Mouse (Mus musculus): ENCODE measurements around the gene Rnd2. TPM values are rescaled to one million over a fixed set of nuclear protein-coding genes. Genes with fewer than 3 reads are reported as not detected.
A peak's percentile ranks its signal among the peaks of the same experiment; 100 is the strongest.
"Not testable (repeated sequence)": the region's sequence is repeated elsewhere in the genome, so short reads cannot be mapped to it uniquely, and the experiment has no call there.

Gene Rnd2
- polyA plus RNA-seq, 1 experiment from 2014 or later, result 14.0 TPM

DNA sequence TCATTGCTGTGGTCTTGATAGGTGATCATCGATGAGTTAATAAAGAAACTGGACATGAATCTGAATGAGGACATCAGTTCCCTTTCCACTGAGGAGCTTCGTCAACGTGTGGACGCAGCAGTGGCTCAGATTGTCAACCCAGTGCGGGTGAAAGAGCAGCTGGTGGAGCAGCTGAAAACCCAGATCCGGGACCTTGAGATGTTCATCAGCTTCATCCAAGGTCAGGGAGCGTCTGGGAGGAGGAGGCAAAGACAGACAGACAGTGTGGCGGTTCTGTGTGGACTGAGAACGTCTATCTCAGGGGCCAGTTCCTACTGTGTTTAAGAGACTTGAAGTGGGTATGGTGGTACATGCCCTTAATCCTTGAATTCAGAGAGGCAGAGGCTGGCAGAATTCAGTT lies 33.5 kb upstream of the Rnd2 start:
- H3K4me2 ChIP-seq, result no peak overlapping the region
- H3K9ac ChIP-seq, result no peak overlapping the region
- 91% methylated on average over 9 of the region's 9 CpGs for WGBS
- no peaks in the 10 kb centered on the region for H3K27me3 ChIP-seq
- no peak overlapping the region for H3K4me3 ChIP-seq
- H3K4me1 ChIP-seq, result peaks cover 8% of the 10 kb centered on the region
- peaks cover 69% of the 10 kb centered on the region for H3K36me3 ChIP-seq
- no peaks in the 10 kb centered on the region for H3K9me3 ChIP-seq
- H3K27ac ChIP-seq, result no peak overlapping the region
- ATAC-seq (ENCODE audit: insufficient number of reproducible peaks, insufficient read depth, low FRiP score, low TSS enrichment, low read depth), result no peak

DNA sequence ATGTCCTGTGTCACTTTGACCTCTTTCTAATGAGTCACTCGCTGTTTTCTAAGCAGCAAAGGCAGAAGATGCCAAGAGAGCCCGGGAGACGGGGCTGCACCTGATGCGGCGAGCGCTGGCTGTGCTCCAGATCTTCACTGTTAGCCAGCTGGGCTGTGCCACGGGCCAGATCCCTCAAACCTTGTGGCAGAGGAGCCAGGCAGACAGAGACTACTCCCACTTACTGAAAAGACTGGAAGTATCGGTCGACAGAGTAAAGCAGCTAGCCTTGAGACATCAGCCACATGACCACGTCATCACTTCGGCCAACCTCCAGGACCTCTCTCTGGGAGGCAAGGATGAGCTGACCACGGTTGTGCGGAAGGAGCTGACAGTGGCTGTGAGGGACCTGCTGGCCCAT lies 31.4 kb upstream of the Rnd2 start:
- Histone ChIP-seq H3K27me3 (no peaks in the 10 kb centered on the region), H3K27ac (no peak overlapping the region), H3K4me3 (no peak overlapping the region), H3K4me2 (no peak overlapping the region), H3K9ac (no peak overlapping the region), H3K36me3 (peaks cover 69% of the 10 kb centered on the region), H3K9me3 (no peaks in the 10 kb centered on the region), H3K4me1 (no peaks in the 10 kb centered on the region)
- WGBS, result 95% methylated on average over 13 of the region's 13 CpGs
- ATAC-seq (ENCODE audit: insufficient number of reproducible peaks, insufficient read depth, low FRiP score, low TSS enrichment, low read depth), result no peak

DNA sequence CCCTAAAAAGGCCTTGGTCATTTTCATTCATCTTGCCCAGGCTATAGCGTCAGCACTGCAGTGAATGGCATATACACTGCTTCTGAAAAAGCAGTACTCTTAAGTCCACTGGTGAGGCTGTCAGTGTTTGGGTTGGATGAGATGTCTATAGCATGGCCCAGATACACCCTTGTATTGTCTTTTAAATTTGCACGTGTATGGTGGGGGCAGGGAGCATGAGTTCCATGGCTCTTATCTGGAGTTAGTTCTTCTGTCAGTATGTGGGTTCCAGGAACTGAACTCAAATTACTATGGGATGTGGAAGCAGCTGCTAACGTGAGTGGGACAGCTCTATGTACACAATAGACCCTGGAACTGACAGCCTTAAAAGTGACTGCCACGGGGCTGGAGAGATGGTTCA lies 29.0 kb upstream of the Rnd2 start:
- H3K27ac ChIP-seq, result no peak overlapping the region
- no peak overlapping the region for H3K4me3 ChIP-seq
- no peak overlapping the region for H3K9ac ChIP-seq
- H3K4me1 ChIP-seq, result no peaks in the 10 kb centered on the region
- no peaks in the 10 kb centered on the region for H3K9me3 ChIP-seq
- no peak overlapping the region for H3K4me2 ChIP-seq
- H3K36me3 ChIP-seq, result peaks cover 50% of the 10 kb centered on the region
- WGBS, result 84% methylated on average over 4 of the region's 4 CpGs
- H3K27me3 ChIP-seq, result no peaks in the 10 kb centered on the region
- ATAC-seq (ENCODE audit: insufficient number of reproducible peaks, insufficient read depth, low FRiP score, low TSS enrichment, low read depth), result no peak

DNA sequence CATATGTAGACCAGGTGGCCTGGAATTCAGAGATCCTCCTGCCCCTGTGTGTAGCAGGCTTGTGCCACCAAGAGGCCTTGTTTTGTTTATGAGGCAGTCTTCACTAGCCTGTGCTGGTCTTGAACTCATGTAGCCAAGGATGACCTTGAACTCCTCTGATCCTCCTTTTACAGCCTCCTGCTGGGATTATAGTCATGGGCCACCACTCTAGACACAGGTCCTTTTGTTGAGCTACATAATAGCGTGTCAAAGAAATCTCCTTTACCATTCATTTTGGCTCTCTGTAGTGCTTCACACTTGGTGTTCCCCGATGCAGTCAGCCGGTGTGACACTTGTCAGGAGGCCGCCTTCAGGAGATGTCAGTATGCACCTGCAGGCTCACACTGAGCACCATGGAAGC lies 27.9 kb upstream of the Rnd2 start:
- H3K4me2 ChIP-seq, result no peak overlapping the region
- peaks cover 39% of the 10 kb centered on the region for H3K36me3 ChIP-seq
- no peak overlapping the region for H3K27ac ChIP-seq
- no peaks in the 10 kb centered on the region for H3K9me3 ChIP-seq
- H3K27me3 ChIP-seq, result no peaks in the 10 kb centered on the region
- ATAC-seq (ENCODE audit: insufficient number of reproducible peaks, insufficient read depth, low FRiP score, low TSS enrichment, low read depth), result no peak
- no peaks in the 10 kb centered on the region for H3K4me1 ChIP-seq
- no peak overlapping the region for H3K9ac ChIP-seq
- 84% methylated on average over 4 of the region's 4 CpGs for WGBS
- H3K4me3 ChIP-seq, result no peak overlapping the region

DNA sequence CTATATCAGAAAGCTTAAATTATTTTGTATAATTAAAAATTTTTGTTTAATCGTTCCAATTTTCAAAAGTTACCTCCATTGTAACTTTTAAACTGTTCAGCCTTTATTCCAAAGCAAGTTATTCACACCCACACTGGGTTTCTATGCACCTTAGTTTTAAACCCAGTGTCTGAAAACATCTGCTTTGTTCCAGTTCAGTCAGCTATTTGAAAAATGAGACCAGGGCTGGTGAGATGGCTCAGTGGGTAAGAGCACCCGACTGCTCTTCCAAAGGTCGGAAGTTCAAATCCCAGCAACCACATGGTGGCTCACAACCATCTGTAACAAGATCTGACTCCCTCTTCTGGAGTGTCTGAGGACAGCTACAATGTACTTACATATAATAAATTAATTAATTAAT lies 26.8 kb upstream of the Rnd2 start:
- not testable (repeated sequence) for H3K27ac ChIP-seq; H3K9ac ChIP-seq; ATAC-seq (ENCODE audit: insufficient number of reproducible peaks, insufficient read depth, low FRiP score, low TSS enrichment, low read depth); H3K27me3 ChIP-seq; H3K4me2 ChIP-seq; H3K9me3 ChIP-seq; H3K4me3 ChIP-seq; H3K4me1 ChIP-seq
- peaks cover 31% of the 10 kb centered on the region for H3K36me3 ChIP-seq
- WGBS, result 45% methylated on average over 3 of the region's 3 CpGs

DNA sequence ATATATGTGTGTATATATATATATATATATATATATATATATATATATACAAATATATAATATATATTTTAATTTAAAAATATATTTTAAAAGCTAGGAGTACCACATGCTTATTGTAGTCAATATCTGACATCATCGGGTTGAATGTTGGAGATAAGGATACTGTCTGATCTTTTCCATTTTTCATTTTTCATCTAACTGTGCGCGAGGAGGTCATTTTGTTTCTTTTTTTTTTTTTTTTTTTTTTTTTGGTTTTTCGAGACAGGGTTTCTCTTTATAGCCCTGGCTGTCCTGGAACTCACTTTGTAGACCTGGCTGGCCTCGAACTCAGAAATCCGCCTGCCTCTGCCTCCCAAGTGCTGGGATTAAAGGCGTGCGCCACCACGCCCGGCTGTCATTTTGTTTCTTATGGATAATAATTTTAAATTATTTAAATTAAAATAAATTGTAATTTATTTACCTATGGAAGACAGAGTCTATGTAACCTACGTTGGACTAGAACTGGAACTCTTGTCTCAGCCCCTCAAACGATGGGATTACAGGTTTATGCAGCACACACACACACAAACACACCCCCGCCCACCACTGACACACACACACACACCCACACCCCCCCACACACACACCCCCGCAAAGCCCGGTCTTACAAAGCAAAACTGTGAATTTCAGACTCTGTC lies 23.2 kb upstream of the Rnd2 start:
- 0 out of 2 replicates have a peak overlapping the region, but pooled peaks have one; percentile 27 for H3K9ac ChIP-seq
- H3K4me3 ChIP-seq, result peak overlapping the region; percentile 88
- WGBS, result 40% methylated on average over 15 of the region's 15 CpGs
- H3K9me3 ChIP-seq; H3K27me3 ChIP-seq; H3K27ac ChIP-seq; ATAC-seq (ENCODE audit: insufficient number of reproducible peaks, insufficient read depth, low FRiP score, low TSS enrichment, low read depth): not testable (repeated sequence)
- peaks cover 20% of the 10 kb centered on the region for H3K4me1 ChIP-seq
- H3K36me3 ChIP-seq, result peaks cover 30% of the 10 kb centered on the region
- H3K4me2 ChIP-seq, result peak overlapping the region; percentile 50

DNA sequence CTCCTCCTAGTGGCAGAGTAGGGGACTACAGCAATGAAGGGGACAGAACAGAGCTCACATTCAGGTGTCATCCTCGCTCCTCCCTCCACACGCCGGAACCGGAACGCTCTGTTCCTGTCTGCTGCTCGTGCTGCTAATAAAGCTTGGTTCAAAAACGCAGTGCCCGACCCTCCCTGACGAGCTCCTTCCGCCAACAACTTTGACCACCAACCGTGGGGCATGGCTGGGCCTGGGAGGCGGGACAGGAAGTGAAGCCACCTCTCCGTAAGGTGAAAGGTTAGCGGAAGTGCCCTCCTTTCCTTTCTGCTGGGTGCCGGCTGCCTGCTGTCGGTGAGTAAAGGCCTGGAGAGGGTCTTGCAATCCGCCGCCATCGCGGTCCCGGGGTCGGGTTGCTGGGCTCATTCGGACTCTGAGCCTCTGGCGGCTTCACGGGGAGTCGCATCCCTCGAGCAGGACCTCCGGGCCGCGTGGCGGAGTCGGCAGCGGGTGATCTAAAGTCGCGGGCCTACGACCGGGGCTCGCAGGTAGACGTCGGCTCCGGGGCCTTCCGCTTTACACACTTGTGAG lies 22.6 kb upstream of the Rnd2 start, which contains the start of gene Rpl27:
Gene Rpl27, plus strand, starts transcription at position 172 of the 567 bp plus-strand sequence.
- peak; percentile 98 for ATAC-seq (ENCODE audit: insufficient number of reproducible peaks, insufficient read depth, low FRiP score, low TSS enrichment, low read depth)
- Histone ChIP-seq H3K36me3 (peaks cover 30% of the 10 kb centered on the region), H3K4me2 (peak within 1 kb of the TSS; percentile 95), H3K9ac (peak within 1 kb of the TSS; percentile 98), H3K9me3 (no peaks in the 10 kb centered on the region), H3K27ac (peak within 1 kb of the TSS; percentile 91), H3K4me3 (peak within 1 kb of the TSS; percentile 88), H3K27me3 (no peaks in the 10 kb centered on the region), H3K4me1 (peaks cover 20% of the 10 kb centered on the region)
- 1% methylated on average over 42 of the region's 42 CpGs for WGBS

DNA sequence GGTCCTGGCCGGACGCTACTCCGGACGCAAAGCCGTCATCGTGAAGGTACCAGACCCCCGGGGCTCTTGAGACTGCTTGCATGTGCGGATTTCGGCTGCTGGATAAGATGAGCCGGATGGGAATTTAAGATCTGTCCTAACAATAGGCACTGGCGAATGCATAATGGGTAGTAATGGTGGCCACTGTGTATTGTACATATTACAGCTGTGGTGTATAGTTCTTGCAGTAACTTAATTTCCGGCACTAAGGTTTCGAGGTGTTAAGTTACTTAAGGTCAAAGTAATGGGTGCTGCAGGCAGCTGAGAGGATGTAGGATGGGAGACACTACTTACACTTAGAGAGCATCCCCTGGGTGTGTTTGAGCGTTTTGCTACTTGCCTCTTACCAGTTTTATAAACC lies 22.0 kb upstream of the Rnd2 start:
- Histone ChIP-seq H3K9ac (peak overlapping the region; percentile 98), H3K4me2 (peak overlapping the region; percentile 95), H3K9me3 (no peaks in the 10 kb centered on the region), H3K36me3 (peaks cover 30% of the 10 kb centered on the region), H3K27ac (peak overlapping the region; percentile 91), H3K27me3 (no peaks in the 10 kb centered on the region), H3K4me1 (peaks cover 20% of the 10 kb centered on the region), H3K4me3 (peak overlapping the region; percentile 88)
- 0 out of 2 replicates have a peak, but pooled peaks have one; percentile 1 for ATAC-seq (ENCODE audit: insufficient number of reproducible peaks, insufficient read depth, low FRiP score, low TSS enrichment, low read depth)
- WGBS, result 1% methylated on average over 14 of the region's 14 CpGs

DNA sequence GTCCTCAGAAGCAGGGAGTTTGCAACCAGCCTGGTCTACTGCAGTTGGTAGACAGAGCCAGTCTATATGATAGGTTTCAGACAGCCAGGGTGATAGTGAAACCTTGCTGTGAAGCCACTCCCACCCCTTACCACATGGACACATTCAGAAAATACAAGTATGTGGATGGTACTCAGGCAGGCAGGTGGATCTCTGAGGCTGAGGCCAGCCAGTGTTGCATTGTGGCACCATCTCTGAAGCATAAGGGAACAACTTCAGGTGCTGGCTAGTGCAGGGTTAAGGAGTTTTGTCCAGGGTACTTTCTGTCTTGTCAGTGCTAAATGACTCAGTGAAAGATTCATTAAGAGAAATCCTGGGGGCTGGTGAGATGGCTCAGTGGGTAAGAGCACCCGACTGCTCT lies 18.5 kb upstream of the Rnd2 start:
- Histone ChIP-seq H3K27ac (no peak overlapping the region), H3K27me3 (no peaks in the 10 kb centered on the region), H3K4me3 (no peak overlapping the region), H3K36me3 (peaks cover 30% of the 10 kb centered on the region), H3K9me3 (no peaks in the 10 kb centered on the region), H3K4me2 (no peak overlapping the region), H3K9ac (no peak overlapping the region), H3K4me1 (peaks cover 26% of the 10 kb centered on the region)
- no peak for ATAC-seq (ENCODE audit: insufficient number of reproducible peaks, insufficient read depth, low FRiP score, low TSS enrichment, low read depth)
- WGBS, result 86% methylated on average over 1 of the region's 1 CpGs

DNA sequence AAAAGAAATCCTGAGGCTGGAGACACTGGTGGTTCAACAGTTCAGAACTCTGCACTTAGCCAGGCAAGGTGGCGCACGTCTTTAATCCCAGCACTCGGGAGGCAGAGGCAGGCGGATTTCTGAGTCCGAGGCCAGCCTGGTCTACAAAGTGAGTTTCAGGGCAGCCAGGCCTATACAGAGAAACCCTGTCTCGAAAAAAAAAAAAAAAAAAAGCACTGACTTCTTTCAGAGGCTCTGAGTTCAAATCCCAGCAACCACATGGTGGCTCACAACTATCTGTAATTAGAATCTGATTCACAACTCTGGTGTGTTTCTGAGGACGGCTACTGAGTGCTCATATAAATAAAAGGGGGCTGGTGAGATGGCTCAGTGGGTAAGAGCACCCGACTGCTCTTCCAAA lies 17.9 kb upstream of the Rnd2 start:
- not testable (repeated sequence) for H3K4me2 ChIP-seq; ATAC-seq (ENCODE audit: insufficient number of reproducible peaks, insufficient read depth, low FRiP score, low TSS enrichment, low read depth); H3K4me3 ChIP-seq; H3K9me3 ChIP-seq; H3K27ac ChIP-seq; H3K27me3 ChIP-seq; H3K9ac ChIP-seq
- WGBS, result 88% methylated on average over 8 of the region's 8 CpGs
- H3K4me1 ChIP-seq, result peaks cover 26% of the 10 kb centered on the region
- peaks cover 30% of the 10 kb centered on the region for H3K36me3 ChIP-seq

DNA sequence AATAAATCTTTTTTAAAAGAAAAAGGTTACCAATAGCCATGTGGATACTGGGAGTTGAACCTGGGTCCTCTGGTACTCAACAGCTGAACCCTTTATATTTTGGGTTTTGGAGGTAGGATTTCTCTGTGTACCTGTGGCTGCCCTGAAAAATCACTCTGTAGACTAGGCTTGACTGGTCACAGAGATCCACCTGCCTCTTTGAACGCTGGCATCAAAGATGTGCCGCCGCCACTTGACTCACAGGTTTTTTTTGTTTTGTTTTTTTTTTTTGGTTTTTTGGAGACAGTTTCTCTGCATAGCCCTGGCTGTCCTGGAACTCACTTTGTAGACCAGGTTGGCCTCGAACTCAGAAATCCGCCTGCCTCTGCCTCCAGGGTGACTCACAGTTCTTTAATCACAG lies 17.0 kb upstream of the Rnd2 start:
- peak overlapping the region; percentile 59 for H3K9ac ChIP-seq
- no peaks in the 10 kb centered on the region for H3K27me3 ChIP-seq
- peak overlapping the region; percentile 36; the same call in 1 of the 2 replicates for H3K4me3 ChIP-seq
- H3K4me2 ChIP-seq, result peak overlapping the region; percentile 55
- no peak for ATAC-seq (ENCODE audit: insufficient number of reproducible peaks, insufficient read depth, low FRiP score, low TSS enrichment, low read depth)
- H3K27ac ChIP-seq, result peak overlapping the region; percentile 72
- H3K4me1 ChIP-seq, result peaks cover 26% of the 10 kb centered on the region
- H3K36me3 ChIP-seq, result peaks cover 30% of the 10 kb centered on the region
- H3K9me3 ChIP-seq, result no peaks in the 10 kb centered on the region
- 85% methylated on average over 5 of the region's 5 CpGs for WGBS

DNA sequence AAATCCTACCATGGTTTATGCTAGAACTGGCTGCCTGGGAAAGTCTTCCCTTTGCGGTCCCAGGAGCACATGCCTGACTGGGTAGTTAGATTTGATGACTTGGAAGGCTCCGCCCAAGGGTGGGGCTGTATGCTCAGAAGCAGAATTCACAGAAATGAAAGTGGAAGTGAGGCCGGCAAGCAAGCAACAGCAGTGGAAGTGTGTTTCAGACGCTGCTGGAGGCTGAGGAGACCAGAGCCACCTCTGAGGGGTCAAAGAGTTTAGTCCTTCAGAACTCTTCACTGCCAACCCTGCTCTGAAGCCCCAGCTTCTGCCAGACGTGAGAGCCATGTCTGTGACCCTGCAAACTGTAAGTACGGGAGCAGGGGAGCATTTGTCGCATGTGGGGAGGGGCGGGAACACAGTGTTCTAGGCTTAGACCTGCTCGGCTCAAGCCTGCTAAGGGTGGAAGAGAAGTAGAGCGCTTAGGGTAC lies 16.5 kb upstream of the Rnd2 start, which contains the start of gene Ifi35:
Gene Ifi35, plus strand, starts transcription at position 134 of the 473 bp plus-strand sequence.
- H3K9ac ChIP-seq, result peak within 1 kb of the TSS; percentile 59
- 21% methylated on average over 10 of the region's 10 CpGs for WGBS
- H3K27me3 ChIP-seq, result no peaks in the 10 kb centered on the region
- ATAC-seq (ENCODE audit: insufficient number of reproducible peaks, insufficient read depth, low FRiP score, low TSS enrichment, low read depth), result peak; percentile 32; the same call in 1 of the 2 replicates
- peaks cover 22% of the 10 kb centered on the region for H3K4me1 ChIP-seq
- H3K36me3 ChIP-seq, result peaks cover 29% of the 10 kb centered on the region
- peak within 1 kb of the TSS; percentile 55 for H3K4me2 ChIP-seq
- H3K4me3 ChIP-seq, result peak within 1 kb of the TSS; percentile 36
- no peaks in the 10 kb centered on the region for H3K9me3 ChIP-seq
- H3K27ac ChIP-seq, result peak within 1 kb of the TSS; percentile 72

All from embryonic facial prominence, embryonic 13.5 days (tissue).